Mouse (Mus musculus): ENCODE measurements around the gene Calr. TPM values are rescaled to one million over a fixed set of nuclear protein-coding genes. Genes with fewer than 3 reads are reported as not detected.
"Not testable (repeated sequence)": the region's sequence is repeated elsewhere in the genome, so short reads cannot be mapped to it uniquely, and the experiment has no call there.

Calr gene
- total RNA-seq, 4 experiments from 2014 or later, result 148 to 197 (median 154) TPM

- no peak for DNase-seq (ENCODE audit: low spot score in 2 of 2)
These were observed 2.2 kb downstream of the Calr start for GRCm38 (mm10) chr8:84844397-84845070.

- no peak for DNase-seq (ENCODE audit: low spot score in 2 of 2)
These were observed 5.2 kb downstream of the Calr start for GRCm38 (mm10) chr8:84841514-84841913.

- peak; percentile 80 to 89 for DNase-seq (ENCODE audit: low spot score in 2 of 2)
These were observed 6.3 kb downstream of the Calr start, which contains the start of gene Rad23a for GRCm38 (mm10) chr8:84840248-84840999. TSS of gene Rad23a (minus strand) at chr8:84840665.

GRCm38 (mm10) chr8:84839875-84840247 lies 6.9 kb downstream of the Calr start:
- no peak for DNase-seq (ENCODE audit: low spot score in 2 of 2)

GRCm38 (mm10) chr8:84839411-84839810 lies 7.3 kb downstream of the Calr start:
- DNase-seq (ENCODE audit: low spot score in 2 of 2), result no peak

GRCm38 (mm10) chr8:84838513-84838912 lies 8.2 kb downstream of the Calr start:
- DNase-seq (ENCODE audit: low spot score in 2 of 2), result no peak

- no peak for DNase-seq (ENCODE audit: low spot score in 2 of 2)
These were observed 8.7 kb downstream of the Calr start for GRCm38 (mm10) chr8:84837912-84838470.

- DNase-seq (ENCODE audit: low spot score in 2 of 2), result no peak
These were observed 9.4 kb downstream of the Calr start for GRCm38 (mm10) chr8:84837149-84837911.

GRCm38 (mm10) chr8:84834866-84835855 lies 11.6 kb downstream of the Calr start:
- no peak for DNase-seq (ENCODE audit: low spot score in 2 of 2)

GRCm38 (mm10) chr8:84834002-84834865 lies 12.5 kb downstream of the Calr start:
- no peak for DNase-seq (ENCODE audit: low spot score in 2 of 2)

- DNase-seq (ENCODE audit: low spot score in 2 of 2), result no peak
These were observed 13.7 kb downstream of the Calr start for GRCm38 (mm10) chr8:84832759-84833742.

GRCm38 (mm10) chr8:84832034-84832717 lies 14.6 kb downstream of the Calr start:
- peak; percentile 65 to 72 for DNase-seq (ENCODE audit: low spot score in 2 of 2)

- peak; percentile 33 to 67 for DNase-seq (ENCODE audit: low spot score in 2 of 2)
These were observed 15.2 kb downstream of the Calr start, which contains the start of gene Gadd45gip1 for GRCm38 (mm10) chr8:84831490-84831889. TSS of gene Gadd45gip1 (plus strand) at chr8:84831522.

GRCm38 (mm10) chr8:84826518-84826917 lies 20.2 kb downstream of the Calr start:
- DNase-seq (ENCODE audit: low spot score in 2 of 2), result not testable (repeated sequence)

- DNase-seq (ENCODE audit: low spot score in 2 of 2), result no peak
These were observed 21.1 kb downstream of the Calr start for GRCm38 (mm10) chr8:84825636-84826035.

- no peak for DNase-seq (ENCODE audit: low spot score in 2 of 2)
These were observed 23.1 kb downstream of the Calr start for GRCm38 (mm10) chr8:84823653-84824052.

- no peak for DNase-seq (ENCODE audit: low spot score in 2 of 2)
These were observed 24.0 kb downstream of the Calr start, which contains the start of gene Dand5 for GRCm38 (mm10) chr8:84822723-84823122. TSS of gene Dand5 (minus strand) at chr8:84822823.
